Mouse (Mus musculus) 416B (cell line): ENCODE measurements around the gene Arhgap29.

Source experiments
- DNase-seq: peaks from one replicate; pipeline ENCODE4 v3.0.0; 2011; ENCODE audit warnings: low read depth

Arhgap29 gene

GRCm38 (mm10) chr3:122009818-122010217, 57.5 kb downstream of the Arhgap29 start:
- no peak for DNase-seq

- DNase-seq = no peak
Observed at GRCm38 (mm10) chr3:122010292-122010691, 58.0 kb downstream of the Arhgap29 start.

- no peak for DNase-seq
Observed at GRCm38 (mm10) chr3:122012464-122012863, 60.1 kb downstream of the Arhgap29 start.

- DNase-seq = no peak
Observed at GRCm38 (mm10) chr3:122018421-122018820, 66.1 kb downstream of the Arhgap29 start.

GRCm38 (mm10) chr3:122019159-122019558, 66.8 kb downstream of the Arhgap29 start:
- DNase-seq = no peak

GRCm38 (mm10) chr3:122021029-122021652, 68.8 kb downstream of the Arhgap29 start:
- no peak for DNase-seq

- DNase-seq = peak; percentile 19
Observed at GRCm38 (mm10) chr3:122022355-122022754, 70.0 kb downstream of the Arhgap29 start.

GRCm38 (mm10) chr3:122026676-122027075, 74.3 kb downstream of the Arhgap29 start:
- no peak for DNase-seq

- no peak for DNase-seq
Observed at GRCm38 (mm10) chr3:122027776-122028175, 75.4 kb downstream of the Arhgap29 start.

- DNase-seq = peak; percentile 10
Observed at GRCm38 (mm10) chr3:122033248-122033837, 81.0 kb downstream of the Arhgap29 start.

- DNase-seq = no peak
Observed at GRCm38 (mm10) chr3:122034240-122034639, 81.9 kb downstream of the Arhgap29 start.

GRCm38 (mm10) chr3:122035092-122035491, 82.8 kb downstream of the Arhgap29 start:
- DNase-seq = no peak

- no peak for DNase-seq
Observed at GRCm38 (mm10) chr3:122040522-122040921, 88.2 kb downstream of the Arhgap29 start.

GRCm38 (mm10) chr3:122043102-122043501, 90.8 kb downstream of the Arhgap29 start:
- DNase-seq = peak; percentile 7

GRCm38 (mm10) chr3:122043799-122044547, 91.6 kb downstream of the Arhgap29 start, which contains the start of gene Abca4:
TSS of gene Abca4 (plus strand) at chr3:122044443.
- no peak for DNase-seq

- no peak for DNase-seq
Observed at GRCm38 (mm10) chr3:122046187-122046620, 93.9 kb downstream of the Arhgap29 start.

GRCm38 (mm10) chr3:122047402-122047801, 95.1 kb downstream of the Arhgap29 start:
- no peak for DNase-seq

GRCm38 (mm10) chr3:122047921-122048861, 95.8 kb downstream of the Arhgap29 start:
- no peak for DNase-seq

- DNase-seq = no peak
Observed at GRCm38 (mm10) chr3:122049158-122049557, 96.8 kb downstream of the Arhgap29 start.

- DNase-seq = no peak
Observed at GRCm38 (mm10) chr3:122058439-122059198, 106.3 kb downstream of the Arhgap29 start.

GRCm38 (mm10) chr3:122062586-122062985, 110.2 kb downstream of the Arhgap29 start:
- DNase-seq = no peak
